Mouse (Mus musculus) v-Abl transformed pro-B cells (cell line): ENCODE data around the gene Banf2.

Source experiments
- in situ Hi-C, 2 experiments: fragments of 400-800 bp; cut with MboI; formaldehyde crosslinking; loops; one replicate each; pipeline ENCODE4 v1.15.1; 2025; ENCODE audit not compliant: unreplicated experiment in 2 of 2

Banf2 gene

DNA sequence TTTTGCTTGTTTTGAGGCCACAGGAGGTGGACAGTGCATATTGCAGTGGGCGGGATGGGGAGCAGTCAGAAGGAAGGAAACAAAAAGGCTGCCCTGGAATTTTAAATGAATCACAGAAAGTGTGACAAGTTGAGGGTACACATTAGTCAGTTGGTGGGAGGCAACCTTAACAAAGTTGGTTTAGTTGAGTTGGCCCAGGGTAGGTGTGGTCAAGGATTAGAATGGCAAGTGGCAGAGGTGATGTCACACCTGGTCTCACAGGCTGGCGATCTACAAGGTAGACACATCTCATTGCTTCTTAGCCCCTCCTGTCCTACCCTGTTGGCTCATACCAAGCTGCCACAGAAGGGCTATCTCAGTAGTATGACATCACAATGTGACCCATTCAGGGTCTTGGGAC, at the start of gene Banf2:
TSS of gene Banf2 (plus strand) at position 396 of the 400 bp plus-strand sequence.
- in situ Hi-C loops = no loop called here

DNA sequence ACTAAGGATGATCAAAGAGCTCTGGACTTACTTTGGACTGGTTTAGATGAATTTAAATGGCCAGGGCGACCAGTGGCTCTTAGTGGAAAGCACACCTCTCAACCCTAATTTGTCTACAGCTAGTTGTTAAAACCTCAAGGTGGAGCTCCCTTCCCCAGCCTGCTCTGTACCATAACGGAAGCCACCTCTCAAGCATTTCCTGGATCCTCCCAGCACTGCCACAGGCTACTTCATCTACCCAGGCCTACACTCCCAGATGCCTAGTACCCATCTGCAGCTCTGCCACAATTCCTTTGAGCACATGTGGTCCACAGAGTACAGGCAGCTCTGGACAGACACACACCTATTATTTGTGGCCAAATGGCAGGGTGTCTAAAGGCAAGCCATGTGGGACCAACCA, 49.4 kb upstream of the Banf2 start:
- in situ Hi-C loops = loop anchor here (5.0 to 25.0 kb wide), 3 partner anchors 146 to 604 kb away; partner anchors contain the start of genes Dtd1 (in 1 of the 2) and Smim26 (in 1 of the 2)

DNA sequence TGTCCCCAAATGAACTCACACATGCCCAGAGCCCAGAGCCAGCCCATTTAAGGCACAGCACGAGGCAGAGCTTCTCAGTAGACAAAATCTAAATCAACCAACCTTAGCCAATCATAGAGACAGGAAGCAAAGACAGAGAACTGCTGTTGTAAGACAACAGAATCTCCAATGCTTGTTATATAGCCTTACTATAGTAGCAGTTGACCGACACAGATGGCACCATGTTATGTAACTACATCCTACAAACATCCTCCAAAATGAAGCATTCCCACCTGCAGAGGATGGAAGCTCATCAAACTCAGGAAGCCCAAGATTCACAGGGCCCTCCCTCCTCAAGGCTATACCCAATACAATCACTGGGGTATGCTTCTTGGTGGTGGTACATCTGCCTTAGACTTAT, 45.4 kb upstream of the Banf2 start:
- in situ Hi-C loops = loop anchor here in 1 of 2 experiments (25.0 kb wide), 1 partner anchor 600 kb away; the partner anchor contains the start of genes Dtd1 and Smim26

DNA sequence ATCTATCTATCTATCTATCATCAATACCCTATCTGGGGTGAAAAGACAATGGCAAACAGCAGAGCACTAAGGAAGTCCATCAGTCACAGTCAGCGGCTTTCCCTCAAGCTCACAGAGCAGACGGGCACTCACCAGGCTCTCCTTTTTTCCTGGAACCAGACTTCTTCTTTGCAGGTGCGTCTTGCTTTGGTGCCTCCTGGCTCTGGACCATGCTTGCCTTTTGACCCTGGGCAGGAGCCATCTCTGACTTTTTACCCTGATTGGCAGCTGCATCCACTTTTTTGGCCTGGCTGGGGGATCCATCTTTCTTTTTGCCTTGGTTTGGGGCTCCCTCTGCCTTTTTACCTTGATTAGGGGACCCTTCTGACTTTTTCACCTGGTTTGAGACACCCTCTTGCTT, 44.8 kb upstream of the Banf2 start:
- in situ Hi-C loops = loop anchor here in 1 of 2 experiments (25.0 kb wide), 1 partner anchor 599 kb away; the partner anchor contains the start of genes Dtd1 and Smim26

DNA sequence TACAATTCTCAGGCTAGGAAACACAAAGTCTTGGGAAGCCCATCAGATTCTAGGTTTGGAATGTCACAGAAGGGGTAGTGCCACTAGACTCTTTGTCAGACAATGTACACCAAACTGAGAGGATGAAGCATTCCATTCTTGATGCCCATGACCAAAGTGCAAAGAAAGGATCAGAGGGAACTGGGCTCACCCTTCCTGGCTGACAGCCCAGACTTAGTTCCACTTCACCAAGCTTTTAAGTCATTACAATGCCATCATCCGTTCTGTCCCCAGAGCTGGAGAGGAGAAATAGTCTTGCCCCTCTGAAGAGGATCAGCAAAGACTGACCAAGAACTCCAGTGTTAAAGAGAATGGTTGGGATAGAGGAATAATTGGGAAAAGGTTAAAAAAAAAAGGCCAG, 41.9 kb upstream of the Banf2 start:
- in situ Hi-C loops = loop anchor here in 1 of 2 experiments (25.0 kb wide), 1 partner anchor 596 kb away; the partner anchor contains the start of genes Dtd1 and Smim26

DNA sequence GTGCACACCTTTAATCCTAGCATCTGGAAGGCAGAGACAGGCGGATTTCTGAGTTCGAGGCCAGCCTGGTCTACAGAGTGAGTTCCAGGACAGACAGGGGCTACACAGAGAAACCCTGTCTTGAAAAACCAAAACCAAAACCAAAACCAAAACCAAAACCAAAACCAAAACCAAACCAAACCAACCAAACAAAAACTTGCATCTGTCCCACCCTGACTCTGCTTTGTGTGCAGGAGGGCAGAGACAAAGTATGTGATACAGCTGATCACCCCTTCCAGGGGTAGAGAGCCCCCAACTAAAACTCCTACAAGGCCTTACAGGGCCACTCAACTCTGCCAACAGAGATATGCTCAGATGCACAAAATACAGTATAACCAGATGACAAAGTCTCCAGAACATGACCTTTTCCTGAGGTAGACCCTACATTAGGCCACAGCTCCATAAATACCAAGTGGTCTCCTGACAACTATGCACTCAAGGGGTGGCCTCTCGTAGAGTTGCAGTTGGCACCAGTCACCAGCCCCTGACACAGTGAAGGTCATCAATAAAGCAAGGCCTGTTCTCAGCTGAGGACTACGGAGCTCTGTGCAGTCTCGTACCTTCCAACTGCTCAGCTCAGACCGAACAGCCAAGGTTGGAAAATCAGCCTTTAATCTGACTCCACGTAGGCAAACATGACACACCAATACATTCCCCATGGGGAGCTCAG, 40.7 kb upstream of the Banf2 start:
- in situ Hi-C loops = loop anchor here in 1 of 2 experiments (25.0 kb wide), 1 partner anchor 595 kb away; the partner anchor contains the start of genes Dtd1 and Smim26

DNA sequence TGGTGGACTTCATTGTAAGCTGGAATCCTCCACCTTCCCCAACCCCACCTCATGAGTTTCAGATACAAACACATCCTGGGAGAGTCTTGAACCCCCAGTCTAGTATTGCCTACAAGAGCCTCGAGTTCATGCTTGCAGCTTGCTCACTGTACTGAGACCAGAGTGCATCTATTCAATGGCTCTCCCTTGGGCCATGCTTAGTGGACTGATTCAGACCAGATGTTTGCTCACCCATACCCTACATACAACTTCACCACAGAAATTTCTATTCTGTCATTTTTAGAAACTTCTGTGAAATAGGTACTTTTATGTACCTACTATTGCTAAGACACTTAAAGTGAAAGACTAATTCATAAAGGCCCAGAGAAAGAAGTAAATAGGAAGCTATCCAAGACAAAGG, 39.9 kb upstream of the Banf2 start:
- in situ Hi-C loops = loop anchor here in 1 of 2 experiments (25.0 kb wide), 1 partner anchor 594 kb away; the partner anchor contains the start of genes Dtd1 and Smim26

DNA sequence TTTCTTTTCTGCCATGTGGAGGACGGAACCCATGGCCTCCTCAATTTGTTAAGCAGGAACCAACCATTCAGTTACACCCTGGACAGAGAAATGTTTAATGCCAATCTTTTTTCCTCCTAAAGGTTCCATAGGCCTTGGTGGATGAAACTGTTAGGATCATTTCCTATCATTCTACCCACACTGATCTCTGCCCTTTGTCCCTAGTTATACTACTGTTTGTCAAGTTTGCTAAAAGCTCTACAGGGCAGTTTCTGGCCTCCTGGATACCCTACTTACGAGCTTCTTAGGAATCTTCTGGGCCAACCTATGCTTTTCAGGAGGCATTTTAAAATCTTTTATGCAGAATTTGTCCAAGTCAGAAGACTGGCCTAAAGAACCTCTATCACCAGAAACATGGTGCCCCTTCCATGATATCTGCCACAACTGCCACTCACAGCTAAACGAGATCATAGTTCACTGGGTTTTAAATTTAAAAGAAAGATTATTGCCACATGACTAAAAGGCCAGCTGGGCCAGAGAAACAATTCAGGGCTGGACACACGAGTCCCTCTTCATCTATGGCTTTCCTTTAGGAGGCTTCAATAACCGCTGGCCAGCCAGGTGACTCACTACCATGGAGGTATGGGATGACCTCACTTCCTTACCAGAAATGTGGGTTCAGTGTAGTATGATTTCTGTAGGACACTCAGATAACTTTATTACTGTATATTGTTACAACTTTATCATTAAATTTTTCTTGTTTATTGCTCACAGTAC, 30.5 kb upstream of the Banf2 start:
- in situ Hi-C loops = loop anchor here (10.0 kb wide), 3 partner anchors 212 to 292 kb away; no protein-coding TSS in a partner anchor

DNA sequence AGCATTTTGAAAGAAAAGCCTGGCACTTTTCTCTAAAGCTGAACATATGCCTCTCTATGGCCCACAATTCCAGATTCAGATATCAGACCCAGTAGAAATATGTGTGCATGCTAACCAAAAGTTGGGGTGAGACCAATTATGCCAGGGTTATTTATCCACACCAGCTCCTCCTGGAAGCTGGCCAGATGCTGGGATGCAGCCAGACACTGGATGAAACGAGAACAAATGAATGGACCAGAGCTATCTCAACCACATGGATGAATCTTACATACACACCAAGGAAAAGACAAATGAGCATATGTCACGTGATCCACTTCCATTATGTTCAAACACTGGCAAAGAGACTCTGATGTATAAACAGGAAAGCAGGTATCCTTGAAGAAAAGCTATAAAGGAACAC, 29.3 kb upstream of the Banf2 start:
- in situ Hi-C loops = loop anchor here (10.0 kb wide), 3 partner anchors 211 to 291 kb away; no protein-coding TSS in a partner anchor

DNA sequence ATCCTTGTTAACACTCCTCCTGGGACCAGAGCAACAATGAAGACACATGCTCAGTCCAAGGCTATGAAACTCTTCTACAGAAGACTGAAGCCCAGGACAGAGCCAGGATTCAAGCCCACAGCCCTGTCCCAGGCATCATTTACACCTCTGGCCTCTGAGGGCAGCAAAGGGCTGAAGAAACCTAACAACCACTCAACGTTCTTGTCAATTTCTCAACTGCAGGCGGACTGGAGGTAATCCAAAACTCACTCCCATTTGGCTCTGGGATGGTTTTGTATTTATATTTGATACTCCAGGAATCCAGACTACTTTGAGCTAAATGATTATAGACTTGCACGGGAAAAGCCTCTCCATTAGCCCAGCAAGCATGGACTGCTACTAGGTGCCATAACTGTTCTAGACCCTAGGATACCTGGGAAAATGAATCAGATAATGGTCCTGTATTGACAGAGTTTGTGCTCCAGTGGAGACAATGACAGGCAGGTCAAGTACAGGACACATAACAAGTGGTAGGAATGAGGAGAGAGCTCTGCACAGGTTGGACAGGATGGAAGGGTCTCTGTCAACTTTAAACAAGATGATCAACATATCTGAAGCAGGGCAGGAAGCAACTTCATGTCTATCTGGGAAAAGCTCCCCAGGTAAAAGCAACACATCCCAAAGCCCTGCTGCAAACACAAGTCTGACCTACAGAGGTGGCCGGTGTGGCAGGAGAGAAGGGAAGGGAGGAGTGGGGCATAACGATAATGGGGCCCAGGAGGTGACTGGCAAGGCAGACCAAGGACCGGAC, 27.5 kb upstream of the Banf2 start:
- in situ Hi-C loops = loop anchor here (10.0 kb wide), 3 partner anchors 209 to 289 kb away; no protein-coding TSS in a partner anchor

DNA sequence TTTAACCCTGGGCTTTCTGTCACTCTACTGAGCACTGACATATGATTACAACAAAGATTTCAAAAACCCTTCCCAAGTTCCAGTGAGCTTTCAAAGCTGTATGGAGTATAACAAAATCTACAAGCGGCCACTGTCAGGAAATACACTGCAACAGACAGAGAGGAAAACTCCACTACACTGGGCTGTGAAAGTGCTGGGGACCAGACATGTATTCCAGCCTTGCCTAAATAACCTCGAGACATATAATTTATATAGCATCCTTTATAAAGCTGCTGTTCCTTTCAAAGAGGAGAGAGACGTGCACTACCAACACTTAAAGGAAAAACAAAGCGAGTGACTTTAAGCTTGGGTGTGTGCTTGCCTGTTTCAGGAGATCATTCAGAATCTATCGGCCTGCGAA, 26.2 kb upstream of the Banf2 start:
- in situ Hi-C loops = loop anchor here (10.0 kb wide), 3 partner anchors 208 to 288 kb away; no protein-coding TSS in a partner anchor

DNA sequence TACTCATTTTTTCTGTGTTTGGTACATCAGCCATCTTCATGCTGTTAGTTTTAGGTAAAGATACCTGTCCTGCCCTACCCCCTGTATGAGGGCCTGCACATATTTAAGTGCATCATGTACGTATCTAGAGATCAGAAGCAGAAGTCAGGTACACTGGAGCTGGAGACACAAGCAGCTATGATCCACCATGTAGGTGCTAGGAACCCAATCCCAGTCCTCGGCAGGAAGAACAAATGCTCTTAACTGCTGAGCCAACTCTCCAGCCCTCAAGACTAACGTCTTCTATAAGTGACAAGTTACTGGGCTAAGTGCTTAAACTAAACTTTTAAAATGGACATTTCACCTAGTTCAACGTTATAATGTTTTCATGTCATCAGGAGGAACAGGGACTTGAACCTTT, 25.6 kb upstream of the Banf2 start:
- in situ Hi-C loops = loop anchor here (10.0 kb wide), 3 partner anchors 208 to 288 kb away; no protein-coding TSS in a partner anchor

DNA sequence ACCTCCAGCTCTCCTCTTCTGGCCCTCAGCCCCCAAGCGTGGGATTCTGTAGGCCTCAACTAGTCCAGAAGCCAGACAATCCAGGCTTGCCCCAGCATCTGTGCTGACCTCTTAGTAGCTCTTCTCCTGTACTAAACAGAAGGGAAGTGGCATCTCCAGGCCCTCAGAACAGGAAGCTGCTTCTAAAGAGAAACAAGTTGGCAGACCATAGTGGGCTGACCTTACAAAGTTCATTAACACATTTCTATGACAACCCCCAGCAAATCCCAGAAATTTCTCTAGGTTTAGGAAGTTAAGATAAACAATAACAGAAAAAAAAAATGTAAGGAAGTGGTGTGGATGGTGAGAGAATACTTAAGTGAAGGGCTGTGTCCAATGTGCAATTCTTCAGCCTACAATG, 23.8 kb upstream of the Banf2 start:
- in situ Hi-C loops = loop anchor here (10.0 kb wide), 3 partner anchors 206 to 286 kb away; no protein-coding TSS in a partner anchor

DNA sequence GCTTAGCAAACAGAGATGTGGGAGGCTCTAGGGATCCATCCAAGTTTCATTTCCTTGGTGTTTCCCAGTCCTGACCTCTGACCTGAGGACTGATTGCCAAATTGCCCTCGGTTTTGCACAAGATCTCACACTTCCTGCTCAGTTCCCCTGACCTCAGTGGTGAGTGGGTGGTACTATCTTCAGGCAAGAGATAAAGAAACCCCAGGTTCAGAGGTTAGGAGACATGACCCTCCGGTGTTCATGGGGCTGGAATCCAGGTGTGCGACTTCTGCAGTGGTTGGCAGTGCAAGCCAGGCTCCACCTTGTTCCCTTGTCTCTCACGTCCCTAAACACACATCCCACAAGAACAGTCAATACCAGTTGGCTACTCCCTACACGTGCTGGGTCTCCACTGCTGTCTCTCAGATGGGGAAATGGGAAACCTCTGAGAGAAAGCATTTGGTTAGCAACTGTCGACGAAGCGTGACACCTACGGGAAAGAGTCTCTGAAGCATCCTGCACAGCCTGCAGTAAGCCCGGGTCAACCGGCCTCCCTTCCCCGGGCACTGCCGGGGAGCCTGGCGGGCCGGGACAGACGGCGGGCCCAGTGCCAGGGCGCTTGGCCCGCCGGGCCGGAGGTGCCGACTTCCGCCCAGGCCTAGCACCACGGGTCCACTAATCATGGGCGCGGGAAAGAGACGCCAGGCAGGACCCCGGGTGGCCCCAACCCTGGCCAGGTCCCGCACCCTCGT, 23.1 kb upstream of the Banf2 start:
- in situ Hi-C loops = loop anchor here (10.0 kb wide), 4 partner anchors 95 to 285 kb away; no protein-coding TSS in a partner anchor

DNA sequence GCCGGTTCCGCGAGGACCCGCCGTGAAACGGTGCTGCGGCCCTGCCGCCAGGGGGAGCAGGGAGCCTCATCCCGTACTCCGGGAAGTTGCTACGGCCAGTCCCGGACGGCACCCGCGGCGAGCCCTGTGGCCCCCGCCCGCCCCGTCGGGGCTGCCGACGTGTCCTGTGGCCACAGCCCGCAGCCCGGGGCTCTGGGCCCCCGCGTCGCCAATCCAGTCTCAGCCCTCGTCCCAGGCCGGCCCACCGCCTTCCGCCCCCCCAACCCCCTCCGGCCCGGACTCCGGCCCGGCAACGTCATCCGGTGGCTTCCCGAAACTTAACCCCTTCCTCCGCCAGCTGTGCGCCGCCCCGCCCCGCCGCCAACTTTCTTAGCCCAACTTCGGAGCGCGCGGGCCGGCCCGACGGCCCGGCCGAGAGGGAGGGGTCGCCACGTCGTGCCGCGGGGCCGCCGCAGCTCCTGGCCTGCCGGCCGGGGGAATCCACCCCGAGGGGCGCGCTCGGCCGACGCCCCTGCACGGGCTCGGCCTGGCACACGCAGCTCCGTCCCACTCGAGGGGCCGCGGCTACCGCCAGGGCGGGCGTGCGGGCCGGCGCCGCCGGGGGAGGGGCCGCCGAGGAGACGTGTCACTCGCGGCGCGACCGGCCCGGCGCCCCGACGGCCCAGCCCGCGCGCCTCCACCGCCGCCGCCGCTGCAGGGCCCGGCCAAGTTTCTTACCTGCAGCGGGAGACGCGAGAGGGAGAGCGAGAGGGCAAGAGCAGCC, 22.4 kb upstream of the Banf2 start:
- in situ Hi-C loops = loop anchor here in 1 of 2 experiments (10.0 kb wide), 1 partner anchor 94 kb away; no protein-coding TSS in a partner anchor

DNA sequence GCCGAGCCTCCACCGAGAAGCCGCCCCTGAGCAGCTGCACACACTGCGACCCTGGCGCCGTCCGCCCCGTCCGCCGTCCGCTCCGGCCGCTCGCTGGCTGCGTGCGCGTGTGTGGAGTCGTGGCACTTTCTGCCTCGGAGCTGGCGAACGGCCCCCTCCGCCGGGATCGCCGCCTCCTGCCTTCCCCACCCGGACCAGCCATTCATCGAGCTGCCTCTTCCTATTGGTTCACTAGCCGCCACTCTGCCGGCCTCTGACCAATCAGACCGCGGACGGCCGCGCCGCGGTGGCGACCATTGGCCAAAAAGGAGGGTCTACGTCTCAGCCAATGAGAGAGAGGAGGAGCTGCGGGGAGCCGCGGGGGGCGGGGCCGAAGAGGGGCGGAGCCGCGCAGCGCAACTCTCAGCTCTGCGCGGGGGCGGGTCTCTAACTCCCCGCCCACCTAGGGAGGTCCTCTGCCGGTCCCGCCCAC, 21.7 kb upstream of the Banf2 start, which contains the start of gene Rrbp1:
TSS of gene Rrbp1 (minus strand) at position 184 of the 472 bp plus-strand sequence.
- in situ Hi-C loops = loop anchor here in 1 of 2 experiments (10.0 kb wide), 1 partner anchor 94 kb away; no protein-coding TSS in a partner anchor

DNA sequence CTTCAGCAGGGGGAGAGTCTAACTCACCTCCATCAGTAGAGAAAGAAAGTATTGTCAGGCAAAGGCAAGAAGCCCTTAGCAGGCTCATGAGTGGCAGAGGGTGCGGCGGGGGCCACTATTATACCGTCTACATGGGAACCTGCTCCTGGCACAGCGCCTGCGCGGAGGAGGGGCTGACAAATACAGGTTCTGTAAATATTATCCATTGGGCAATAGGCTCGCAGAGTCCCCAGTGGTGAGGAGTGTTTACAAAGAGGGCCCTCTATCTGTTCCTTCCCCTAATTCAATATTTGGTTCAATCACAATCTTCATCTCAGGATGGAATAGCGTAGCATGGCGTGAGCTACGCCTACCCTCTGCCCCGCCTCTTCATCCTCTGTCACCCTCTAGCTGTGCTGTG, 18.8 kb upstream of the Banf2 start:
- in situ Hi-C loops = loop anchor here in 1 of 2 experiments (10.0 kb wide), 1 partner anchor 91 kb away; no protein-coding TSS in a partner anchor

DNA sequence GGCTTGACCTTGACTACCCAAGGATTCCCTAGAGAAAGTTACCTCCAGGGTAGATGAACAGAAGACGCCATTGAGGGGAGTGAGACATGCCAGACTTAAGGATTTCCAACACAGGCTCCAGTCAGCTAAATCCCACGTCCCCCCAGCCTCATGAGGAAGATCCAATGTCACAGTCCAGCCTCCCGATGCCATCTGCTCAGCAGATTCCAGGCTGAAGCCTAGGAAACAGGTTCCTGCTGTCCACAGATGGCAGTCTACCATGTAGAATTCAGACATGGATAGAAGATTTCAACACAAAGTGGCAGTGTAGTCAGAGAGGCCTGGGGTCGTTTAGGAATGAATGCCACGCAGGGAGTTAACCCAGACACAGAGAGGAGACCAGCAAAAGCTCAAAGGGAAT, 18.4 kb upstream of the Banf2 start:
- in situ Hi-C loops = loop anchor here in 1 of 2 experiments (10.0 kb wide), 1 partner anchor 90 kb away; no protein-coding TSS in a partner anchor
